In genomic region chr5:91792732-91793131, GRCm38 (mm10) we compare ENCODE assay signal across 26 mouse cellular contexts.
DNase-seq lines count a peak whose midpoint lies in the region; ATAC-seq lines count a peak whose summit lies in the region.
"Had no signal": no experiment of that assay in that cellular context is flagged by ENCODE, and none has a peak within 500 bp of the region (broad histone marks: within the 10 kb centered on the region; RNA-seq: fewer than 3 reads in every experiment).

No protein-coding gene starts in this region.

- no peak for DNase-seq in forebrain, embryonic 10.5 days (ENCODE audit: extremely low spot score, low spot score)
- peak; percentile 19 for DNase-seq in neural tube, embryonic 11.5 days (ENCODE audit: low spot score)
- DNase-seq in embryonic facial prominence, embryonic 11.5 days (ENCODE audit: low spot score): peak; percentile 38
- no peak for DNase-seq in liver, embryonic 11.5 days (ENCODE audit: low spot score)
- DNase-seq: adrenal gland, postnatal 10 days; adrenal gland, postnatal 36 days; B cell, adult 2 months; cerebellum, adult 18-20 months; cerebellum, adult 9-10 months; cerebellum, postnatal 14 days; gastrocnemius, postnatal 25 days; heart, adult 18-20 months; heart, postnatal 10 days; heart, postnatal 36 days had no signal

- H3K4me1 ChIP-seq in forebrain, embryonic 10.5 days: peaks cover 11% of the 10 kb centered on the region
- H3K4me1 ChIP-seq in forebrain, embryonic 12.5 days: no peaks in the 10 kb centered on the region
- H3K4me1 ChIP-seq in neural tube, embryonic 11.5 days (ENCODE audit: control insufficient read depth, insufficient read depth, low read length): no peaks in the 10 kb centered on the region
- no peaks in the 10 kb centered on the region for H3K4me1 ChIP-seq in neural tube, embryonic 15.5 days
- no peaks in the 10 kb centered on the region for H3K4me1 ChIP-seq in embryonic facial prominence, embryonic 11.5 days (ENCODE audit: control insufficient read depth, insufficient read depth, low read length)
- no peaks in the 10 kb centered on the region for H3K4me1 ChIP-seq in liver, embryonic 11.5 days (replicated peaks; ENCODE audit: control insufficient read depth, insufficient read depth, low read length)
- H3K4me1 ChIP-seq: forebrain, embryonic 15.5 days; heart, embryonic 12.5 days; heart, embryonic 15.5 days; hindbrain, embryonic 10.5 days; hindbrain, embryonic 13.5 days had no signal

- no peaks in the 10 kb centered on the region for H3K9me3 ChIP-seq in forebrain, embryonic 10.5 days
- H3K9me3 ChIP-seq in forebrain, embryonic 12.5 days: no peaks in the 10 kb centered on the region
- H3K9me3 ChIP-seq in neural tube, embryonic 11.5 days (ENCODE audit: control insufficient read depth, low read length): no peaks in the 10 kb centered on the region
- no peaks in the 10 kb centered on the region for H3K9me3 ChIP-seq in neural tube, embryonic 15.5 days (replicated peaks)
- H3K9me3 ChIP-seq in embryonic facial prominence, embryonic 11.5 days (replicated peaks; ENCODE audit: control insufficient read depth, low read length): no peaks in the 10 kb centered on the region
- no peaks in the 10 kb centered on the region for H3K9me3 ChIP-seq in liver, embryonic 11.5 days (ENCODE audit: control insufficient read depth, low read length)
- H3K9me3 ChIP-seq: forebrain, embryonic 15.5 days; G1E; heart, embryonic 12.5 days; heart, embryonic 15.5 days; hindbrain, embryonic 10.5 days; hindbrain, embryonic 13.5 days; intestine, embryonic 15.5 days had no signal

- no peak overlapping the region for H3K9ac ChIP-seq in forebrain, embryonic 12.5 days
- no peak overlapping the region for H3K9ac ChIP-seq in neural tube, embryonic 11.5 days (ENCODE audit: low read length)
- no peak overlapping the region for H3K9ac ChIP-seq in neural tube, embryonic 15.5 days (replicated peaks)
- H3K9ac ChIP-seq in embryonic facial prominence, embryonic 11.5 days (replicated peaks; ENCODE audit: low read length): no peak overlapping the region
- no peak overlapping the region for H3K9ac ChIP-seq in liver, embryonic 11.5 days (ENCODE audit: low read depth, low read length)
- H3K9ac ChIP-seq: forebrain, embryonic 15.5 days; heart, embryonic 12.5 days; heart, embryonic 15.5 days; hindbrain, embryonic 13.5 days; intestine, embryonic 15.5 days had no signal

- ATAC-seq in forebrain, embryonic 12.5 days (ENCODE audit: low FRiP score): no peak
- ATAC-seq in neural tube, embryonic 11.5 days (ENCODE audit: insufficient read depth, low FRiP score, low TSS enrichment): no peak
- ATAC-seq in neural tube, embryonic 15.5 days (ENCODE audit: low FRiP score): no peak
- ATAC-seq in embryonic facial prominence, embryonic 11.5 days (replicated peaks; ENCODE audit: insufficient number of reproducible peaks, low FRiP score, low TSS enrichment, low read depth): no peak
- ATAC-seq in liver, embryonic 11.5 days (replicated peaks; ENCODE audit: low FRiP score): no peak
- ATAC-seq: forebrain, embryonic 15.5 days; hindbrain, embryonic 16.5 days; intestine, embryonic 15.5 days; Patski had no signal

- no peaks in the 10 kb centered on the region for H3K27me3 ChIP-seq in forebrain, embryonic 10.5 days (ENCODE audit: poor library complexity, severe bottlenecking)
- H3K27me3 ChIP-seq in forebrain, embryonic 12.5 days: no peaks in the 10 kb centered on the region
- no peaks in the 10 kb centered on the region for H3K27me3 ChIP-seq in neural tube, embryonic 11.5 days (ENCODE audit: control insufficient read depth, insufficient read depth, low read length)
- H3K27me3 ChIP-seq in neural tube, embryonic 15.5 days (replicated peaks): no peaks in the 10 kb centered on the region
- no peaks in the 10 kb centered on the region for H3K27me3 ChIP-seq in embryonic facial prominence, embryonic 11.5 days (ENCODE audit: control insufficient read depth, insufficient read depth, low read length)
- H3K27me3 ChIP-seq in liver, embryonic 11.5 days (replicated peaks; ENCODE audit: control insufficient read depth, insufficient read depth, low read length): no peaks in the 10 kb centered on the region
- H3K27me3 ChIP-seq: CH12.LX; forebrain, embryonic 15.5 days; heart, embryonic 12.5 days; heart, embryonic 15.5 days; hindbrain, embryonic 13.5 days; intestine, embryonic 15.5 days; Patski had no signal

- no peaks in the 10 kb centered on the region for H3K36me3 ChIP-seq in forebrain, embryonic 10.5 days (replicated peaks)
- H3K36me3 ChIP-seq in forebrain, embryonic 12.5 days (replicated peaks): no peaks in the 10 kb centered on the region
- H3K36me3 ChIP-seq in neural tube, embryonic 11.5 days (ENCODE audit: control insufficient read depth, insufficient read depth, low read length): no peaks in the 10 kb centered on the region
- H3K36me3 ChIP-seq in neural tube, embryonic 15.5 days: no peaks in the 10 kb centered on the region
- no peaks in the 10 kb centered on the region for H3K36me3 ChIP-seq in embryonic facial prominence, embryonic 11.5 days (replicated peaks; ENCODE audit: control insufficient read depth, insufficient read depth, low read depth, low read length)
- no peaks in the 10 kb centered on the region for H3K36me3 ChIP-seq in liver, embryonic 11.5 days (ENCODE audit: control insufficient read depth, insufficient read depth, low read length)
- H3K36me3 ChIP-seq: forebrain, embryonic 15.5 days; G1E; heart, embryonic 12.5 days; heart, embryonic 15.5 days; hindbrain, embryonic 10.5 days; hindbrain, embryonic 13.5 days; intestine, embryonic 15.5 days had no signal

- 70% methylated on average over 6 of the region's 6 CpGs for WGBS in forebrain, embryonic 10.5 days
- WGBS in forebrain, embryonic 12.5 days: 83% methylated on average over 6 of the region's 6 CpGs
- WGBS in neural tube, embryonic 11.5 days: 70% methylated on average over 6 of the region's 6 CpGs
- 70% methylated on average over 6 of the region's 6 CpGs for WGBS in neural tube, embryonic 15.5 days
- 48% methylated on average over 6 of the region's 6 CpGs for WGBS in embryonic facial prominence, embryonic 11.5 days
- WGBS in liver, embryonic 11.5 days: 80% methylated on average over 6 of the region's 6 CpGs

- peak overlapping the region; percentile 27; the same call in 1 of the 2 replicates for H3K27ac ChIP-seq in forebrain, embryonic 10.5 days
- no peak overlapping the region for H3K27ac ChIP-seq in forebrain, embryonic 12.5 days
- H3K27ac ChIP-seq in neural tube, embryonic 11.5 days (ENCODE audit: low read depth, low read length): no peak overlapping the region
- no peak overlapping the region for H3K27ac ChIP-seq in neural tube, embryonic 15.5 days (replicated peaks)
- H3K27ac ChIP-seq in embryonic facial prominence, embryonic 11.5 days (replicated peaks; ENCODE audit: low read depth, low read length): no peak overlapping the region
- H3K27ac ChIP-seq in liver, embryonic 11.5 days (ENCODE audit: low read depth, low read length): no peak overlapping the region
- H3K27ac ChIP-seq: forebrain, embryonic 15.5 days; heart, embryonic 15.5 days; hindbrain, embryonic 10.5 days; hindbrain, embryonic 13.5 days; intestine, embryonic 15.5 days had no signal

- H3K4me2 ChIP-seq in forebrain, embryonic 12.5 days: no peak overlapping the region
- no peak overlapping the region for H3K4me2 ChIP-seq in neural tube, embryonic 11.5 days (ENCODE audit: low read depth)
- H3K4me2 ChIP-seq in neural tube, embryonic 15.5 days: no peak overlapping the region
- H3K4me2 ChIP-seq in embryonic facial prominence, embryonic 11.5 days (ENCODE audit: low read depth, low read length): no peak overlapping the region
- no peak overlapping the region for H3K4me2 ChIP-seq in liver, embryonic 11.5 days
- H3K4me2 ChIP-seq: forebrain, embryonic 15.5 days; heart, embryonic 12.5 days; heart, embryonic 15.5 days; hindbrain, embryonic 13.5 days; intestine, embryonic 15.5 days had no signal

- no peak overlapping the region for H3K4me3 ChIP-seq in forebrain, embryonic 10.5 days
- no peak overlapping the region for H3K4me3 ChIP-seq in forebrain, embryonic 12.5 days (replicated peaks)
- no peak overlapping the region for H3K4me3 ChIP-seq in neural tube, embryonic 11.5 days (ENCODE audit: low read depth, low read length)
- H3K4me3 ChIP-seq in neural tube, embryonic 15.5 days (replicated peaks): no peak overlapping the region
- no peak overlapping the region for H3K4me3 ChIP-seq in embryonic facial prominence, embryonic 11.5 days (ENCODE audit: low read depth, low read length)
- no peak overlapping the region for H3K4me3 ChIP-seq in liver, embryonic 11.5 days (ENCODE audit: low read depth, low read length)
- H3K4me3 ChIP-seq: forebrain, embryonic 15.5 days; heart, embryonic 12.5 days; heart, embryonic 15.5 days; hindbrain, embryonic 10.5 days; hindbrain, embryonic 13.5 days; intestine, embryonic 15.5 days had no signal

Comparison
In these comparisons a context has a peak if more than half of its experiments do, and no peak if none do; other contexts are left out.
1. DNase-seq: peak in neural tube, embryonic 11.5 days (single experiment) and embryonic facial prominence, embryonic 11.5 days (single experiment); none in forebrain, embryonic 10.5 days (single experiment) and liver, embryonic 11.5 days (single experiment).